Mouse (Mus musculus): ENCODE results near the gene Sgcd. TPM values are rescaled to one million over a fixed set of nuclear protein-coding genes. Genes with fewer than 3 reads are reported as not detected.

Gene Sgcd
- total and polyA plus RNA-seq, 3 experiments, result 7.1 to 69.5 (median 60.9) TPM

DNA sequence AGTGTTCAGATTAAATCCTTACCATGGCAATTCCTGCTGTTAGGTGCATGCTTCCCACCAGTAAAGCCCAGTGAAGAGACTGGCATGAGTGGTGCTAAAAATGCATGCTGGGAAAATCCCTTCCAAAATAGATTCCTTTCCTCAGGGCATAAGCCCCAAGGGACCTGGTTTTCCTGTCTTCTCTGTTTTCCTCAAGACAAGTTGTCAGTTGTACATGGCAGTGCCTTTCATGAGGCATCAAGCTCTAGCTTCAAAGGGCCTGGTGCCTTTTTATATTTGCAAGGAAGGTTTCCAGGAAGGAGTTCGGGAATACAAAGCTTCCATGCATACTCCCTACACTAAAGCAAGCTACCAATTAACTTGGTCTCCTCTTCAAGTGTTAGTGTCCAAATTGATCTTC, 782.3 kb downstream of the Sgcd start:
- intact Hi-C loops (cut with DNase I), result no loop called here
- TF ChIP-seq EP300 (IDR thresholded peaks at IDR 0.05; ENCODE audit: insufficient read depth, low read depth, low read length) (no peak), POLR2A (IDR thresholded peaks at IDR 0.05; ENCODE audit: insufficient read depth, low read depth, low read length) (no peak), CTCF (IDR thresholded peaks at IDR 0.05) (no peak)
- H3K4me1 ChIP-seq (ENCODE audit: control insufficient read depth, insufficient read depth, low read length), result no peaks in the 10 kb centered on the region; the same call in 1 of the 2 replicates
- DNase-seq, result no peak
- H3K36me3 ChIP-seq (ENCODE audit: control insufficient read depth, insufficient read depth, low read length), result no peaks in the 10 kb centered on the region
- no peak overlapping the region for H3K4me3 ChIP-seq
- no peaks in the 10 kb centered on the region for H3K27me3 ChIP-seq (ENCODE audit: control insufficient read depth, insufficient read depth, low read length)
- H3K9ac ChIP-seq (ENCODE audit: low read depth, low read length), result no peak overlapping the region
- H3K27ac ChIP-seq, result no peak overlapping the region
- WGBS, result 69% methylated on average over 1 of the region's 1 CpGs
- H3K79me2 ChIP-seq (replicated peaks; ENCODE audit: control insufficient read depth, insufficient read depth, low read length), result no peaks in the 10 kb centered on the region

DNA sequence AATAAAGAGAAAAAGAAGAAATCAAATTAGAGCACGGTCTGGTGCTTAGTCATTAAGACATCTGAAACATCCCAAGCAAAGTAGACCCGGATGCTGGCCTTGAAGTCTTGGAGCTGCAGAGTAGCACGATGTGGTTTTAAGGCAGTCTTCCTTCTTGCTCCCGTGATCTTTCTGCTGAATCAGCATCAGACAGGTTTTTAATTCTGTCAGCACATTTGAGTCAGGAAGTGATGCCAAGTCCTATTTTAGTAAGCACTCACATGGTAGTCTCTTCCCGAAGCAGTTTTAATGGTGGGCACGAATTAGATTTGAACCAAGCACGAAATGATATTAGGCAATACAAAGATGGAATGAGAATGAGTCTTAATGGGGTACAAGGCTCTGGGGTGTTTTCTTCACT, 789.7 kb downstream of the Sgcd start:
- H3K27ac ChIP-seq, result no peak overlapping the region
- no peaks in the 10 kb centered on the region for H3K79me2 ChIP-seq (replicated peaks; ENCODE audit: control insufficient read depth, insufficient read depth, low read length)
- TF ChIP-seq POLR2A (IDR thresholded peaks at IDR 0.05; ENCODE audit: insufficient read depth, low read depth, low read length), result no peak
- no peak for TF ChIP-seq CTCF (IDR thresholded peaks at IDR 0.05)
- no peak for TF ChIP-seq EP300 (IDR thresholded peaks at IDR 0.05; ENCODE audit: insufficient read depth, low read depth, low read length)
- 58% methylated on average over 7 of the region's 7 CpGs for WGBS
- intact Hi-C loops (cut with DNase I), result no loop called here
- no peak overlapping the region for H3K4me3 ChIP-seq
- H3K4me1 ChIP-seq (ENCODE audit: control insufficient read depth, insufficient read depth, low read length), result no peaks in the 10 kb centered on the region
- DNase-seq, result no peak
- no peaks in the 10 kb centered on the region for H3K36me3 ChIP-seq (ENCODE audit: control insufficient read depth, insufficient read depth, low read length)
- no peak overlapping the region for H3K9ac ChIP-seq (ENCODE audit: low read depth, low read length)
- H3K27me3 ChIP-seq (ENCODE audit: control insufficient read depth, insufficient read depth, low read length), result no peaks in the 10 kb centered on the region

DNA sequence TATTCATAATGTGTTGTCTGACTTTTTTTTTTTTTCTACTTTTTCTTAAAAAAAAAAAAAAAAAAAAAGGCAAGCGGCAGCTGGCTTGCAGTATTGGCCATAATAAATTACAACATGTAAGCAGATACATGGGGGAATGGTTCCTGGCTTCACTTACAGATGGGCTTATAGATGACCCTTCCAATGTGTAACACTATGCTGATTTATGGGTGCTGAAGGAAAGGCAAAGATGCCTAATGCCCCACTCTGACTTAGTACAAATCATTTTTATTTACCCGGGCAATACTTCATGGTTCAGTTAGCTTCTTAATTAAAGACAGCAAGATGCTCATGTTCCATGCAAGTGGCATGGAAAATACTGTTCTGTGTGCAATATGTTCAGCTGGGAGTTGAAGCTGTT, 800.2 kb downstream of the Sgcd start:
- DNase-seq, result no peak
- Histone ChIP-seq H3K9ac (ENCODE audit: low read depth, low read length) (no peak overlapping the region), H3K27me3 (ENCODE audit: control insufficient read depth, insufficient read depth, low read length) (no peaks in the 10 kb centered on the region), H3K27ac (no peak overlapping the region), H3K79me2 (replicated peaks; ENCODE audit: control insufficient read depth, insufficient read depth, low read length) (no peaks in the 10 kb centered on the region), H3K36me3 (ENCODE audit: control insufficient read depth, insufficient read depth, low read length) (no peaks in the 10 kb centered on the region), H3K4me1 (ENCODE audit: control insufficient read depth, insufficient read depth, low read length) (no peaks in the 10 kb centered on the region), H3K4me3 (no peak overlapping the region)
- 81% methylated on average over 2 of the region's 2 CpGs for WGBS
- TF ChIP-seq EP300 (IDR thresholded peaks at IDR 0.05; ENCODE audit: insufficient read depth, low read depth, low read length) (no peak), POLR2A (IDR thresholded peaks at IDR 0.05; ENCODE audit: insufficient read depth, low read depth, low read length) (no peak), CTCF (IDR thresholded peaks at IDR 0.05) (no peak)
- intact Hi-C loops (cut with DNase I), result no loop called here

DNA sequence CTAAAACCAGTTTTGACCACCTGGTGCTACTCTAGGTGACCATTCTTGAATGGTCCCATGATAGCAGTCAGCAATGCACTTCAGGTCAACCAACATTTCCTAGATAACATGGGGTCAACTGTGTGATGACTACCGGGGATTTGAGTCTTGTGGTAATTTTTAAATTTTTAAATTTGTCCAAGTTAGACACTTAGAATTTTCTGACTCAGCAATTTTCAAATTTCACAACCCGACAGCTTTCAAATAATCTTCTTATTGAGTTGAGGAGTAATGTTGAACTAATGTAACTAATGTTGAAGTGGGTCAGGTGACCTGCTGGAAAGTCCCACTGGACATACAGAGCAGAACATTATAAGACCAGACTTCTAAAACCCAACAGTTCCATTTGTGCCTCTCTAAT, 813.8 kb downstream of the Sgcd start:
- Histone ChIP-seq H3K79me2 (replicated peaks; ENCODE audit: control insufficient read depth, insufficient read depth, low read length) (no peaks in the 10 kb centered on the region), H3K27ac (no peak overlapping the region), H3K27me3 (ENCODE audit: control insufficient read depth, insufficient read depth, low read length) (no peaks in the 10 kb centered on the region), H3K36me3 (ENCODE audit: control insufficient read depth, insufficient read depth, low read length) (no peaks in the 10 kb centered on the region; the same call in 1 of the 2 replicates), H3K4me3 (no peak overlapping the region), H3K9ac (ENCODE audit: low read depth, low read length) (no peak overlapping the region), H3K4me1 (ENCODE audit: control insufficient read depth, insufficient read depth, low read length) (peaks cover 2% of the 10 kb centered on the region)
- 88% methylated on average over 2 of the region's 2 CpGs for WGBS
- TF ChIP-seq CTCF (IDR thresholded peaks at IDR 0.05) (no peak), POLR2A (IDR thresholded peaks at IDR 0.05; ENCODE audit: insufficient read depth, low read depth, low read length) (no peak), EP300 (IDR thresholded peaks at IDR 0.05; ENCODE audit: insufficient read depth, low read depth, low read length) (no peak)
- no peak for DNase-seq
- intact Hi-C loops (cut with DNase I), result no loop called here

DNA sequence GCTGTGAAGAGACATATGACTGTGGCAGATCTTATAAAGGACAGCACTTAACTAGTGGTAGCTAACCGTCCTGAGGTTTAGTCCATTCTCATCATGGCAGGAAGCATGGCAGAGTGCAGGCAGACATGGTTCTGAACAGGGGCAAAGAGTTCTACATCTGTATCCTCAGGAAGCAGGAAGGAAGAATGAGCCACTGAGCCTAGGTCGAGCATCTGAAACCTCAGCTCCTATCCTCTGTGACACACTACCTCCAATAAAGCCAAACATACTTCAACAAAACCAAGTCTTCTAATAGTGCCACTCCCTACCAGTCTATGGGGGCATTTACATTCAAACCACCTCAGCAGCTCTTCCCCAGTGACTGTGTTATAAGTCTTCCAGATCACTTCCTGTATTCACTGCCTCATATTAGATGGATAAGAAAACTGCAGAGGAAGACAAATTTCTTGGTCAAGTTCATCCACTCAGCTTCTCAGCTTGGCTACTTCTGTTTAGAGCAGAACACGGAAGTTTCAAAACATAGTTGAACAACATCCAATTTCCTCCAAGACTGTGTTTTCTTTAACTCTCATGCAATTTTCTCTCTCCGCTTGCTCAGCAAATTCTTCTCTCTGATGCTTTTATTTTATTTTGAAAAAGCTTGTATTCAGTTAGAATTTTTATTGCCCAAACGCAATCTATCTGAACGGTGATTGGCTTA, 817.7 kb downstream of the Sgcd start:
- intact Hi-C loops (cut with DNase I), result no loop called here
- TF ChIP-seq CTCF (IDR thresholded peaks at IDR 0.05) (no peak), POLR2A (IDR thresholded peaks at IDR 0.05; ENCODE audit: insufficient read depth, low read depth, low read length) (no peak), EP300 (IDR thresholded peaks at IDR 0.05; ENCODE audit: insufficient read depth, low read depth, low read length) (no peak)
- no peaks in the 10 kb centered on the region for H3K27me3 ChIP-seq (ENCODE audit: control insufficient read depth, insufficient read depth, low read length)
- H3K4me1 ChIP-seq (ENCODE audit: control insufficient read depth, insufficient read depth, low read length), result peaks cover 2% of the 10 kb centered on the region
- DNase-seq, result no peak
- H3K9ac ChIP-seq (ENCODE audit: low read depth, low read length), result no peak overlapping the region
- no peak overlapping the region for H3K27ac ChIP-seq
- 54% methylated on average over 6 of the region's 6 CpGs for WGBS
- H3K36me3 ChIP-seq (ENCODE audit: control insufficient read depth, insufficient read depth, low read length), result no peaks in the 10 kb centered on the region
- no peak overlapping the region for H3K4me3 ChIP-seq
- no peaks in the 10 kb centered on the region for H3K79me2 ChIP-seq (replicated peaks; ENCODE audit: control insufficient read depth, insufficient read depth, low read length)

DNA sequence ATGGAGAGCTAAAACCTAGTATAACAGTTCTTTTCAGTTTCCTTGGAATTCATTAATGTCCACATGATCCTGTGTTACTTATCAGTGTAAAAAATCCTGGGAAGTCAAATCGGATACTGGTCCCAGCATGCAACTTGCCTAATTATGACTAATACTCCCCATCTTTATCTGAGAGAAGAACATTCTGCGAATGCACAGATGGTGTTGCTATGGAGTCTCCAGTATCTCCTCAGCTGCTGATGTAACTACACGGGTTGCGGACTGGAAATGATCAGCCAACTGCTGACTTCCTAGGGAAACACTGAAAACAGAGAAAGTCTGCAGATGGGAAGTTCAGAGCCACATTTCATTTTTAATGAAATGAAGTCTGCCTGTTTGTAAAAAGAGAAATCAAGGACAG, 821.4 kb downstream of the Sgcd start:
- H3K79me2 ChIP-seq (replicated peaks; ENCODE audit: control insufficient read depth, insufficient read depth, low read length), result no peaks in the 10 kb centered on the region
- no peak for DNase-seq
- H3K27me3 ChIP-seq (ENCODE audit: control insufficient read depth, insufficient read depth, low read length), result no peaks in the 10 kb centered on the region
- H3K4me1 ChIP-seq (ENCODE audit: control insufficient read depth, insufficient read depth, low read length), result peaks cover 2% of the 10 kb centered on the region
- H3K27ac ChIP-seq, result no peak overlapping the region
- 55% methylated on average over 4 of the region's 4 CpGs for WGBS
- no peaks in the 10 kb centered on the region for H3K36me3 ChIP-seq (ENCODE audit: control insufficient read depth, insufficient read depth, low read length)
- no peak for TF ChIP-seq CTCF (IDR thresholded peaks at IDR 0.05)
- no peak for TF ChIP-seq EP300 (IDR thresholded peaks at IDR 0.05; ENCODE audit: insufficient read depth, low read depth, low read length)
- TF ChIP-seq POLR2A (IDR thresholded peaks at IDR 0.05; ENCODE audit: insufficient read depth, low read depth, low read length), result no peak
- no peak overlapping the region for H3K9ac ChIP-seq (ENCODE audit: low read depth, low read length)
- intact Hi-C loops (cut with DNase I), result no loop called here
- H3K4me3 ChIP-seq, result no peak overlapping the region
